Mouse (Mus musculus) CD4-positive, CD25-positive, alpha-beta regulatory T cell, adult 4 months (primary cell): ENCODE results near the gene Dennd4a. TPM values are rescaled to one million over a fixed set of nuclear protein-coding genes. Genes with fewer than 3 reads are reported as not detected.

ENCODE experiments used
- ATAC-seq: one replicate; pipeline ENCODE4 v1.8.0; 2017
- polyA plus RNA-seq, 2 experiments: library from polyadenylated mRNA; unstranded; fragments of 100-300 nt; shearing (Covaris generic); gene quantifications; one replicate each; pipeline ENCODE4 v1.2.1; 2017

Dennd4a gene
- polyA plus RNA-seq, 2 experiments from 2014 or later, result 22.1 to 25.3 TPM

DNA sequence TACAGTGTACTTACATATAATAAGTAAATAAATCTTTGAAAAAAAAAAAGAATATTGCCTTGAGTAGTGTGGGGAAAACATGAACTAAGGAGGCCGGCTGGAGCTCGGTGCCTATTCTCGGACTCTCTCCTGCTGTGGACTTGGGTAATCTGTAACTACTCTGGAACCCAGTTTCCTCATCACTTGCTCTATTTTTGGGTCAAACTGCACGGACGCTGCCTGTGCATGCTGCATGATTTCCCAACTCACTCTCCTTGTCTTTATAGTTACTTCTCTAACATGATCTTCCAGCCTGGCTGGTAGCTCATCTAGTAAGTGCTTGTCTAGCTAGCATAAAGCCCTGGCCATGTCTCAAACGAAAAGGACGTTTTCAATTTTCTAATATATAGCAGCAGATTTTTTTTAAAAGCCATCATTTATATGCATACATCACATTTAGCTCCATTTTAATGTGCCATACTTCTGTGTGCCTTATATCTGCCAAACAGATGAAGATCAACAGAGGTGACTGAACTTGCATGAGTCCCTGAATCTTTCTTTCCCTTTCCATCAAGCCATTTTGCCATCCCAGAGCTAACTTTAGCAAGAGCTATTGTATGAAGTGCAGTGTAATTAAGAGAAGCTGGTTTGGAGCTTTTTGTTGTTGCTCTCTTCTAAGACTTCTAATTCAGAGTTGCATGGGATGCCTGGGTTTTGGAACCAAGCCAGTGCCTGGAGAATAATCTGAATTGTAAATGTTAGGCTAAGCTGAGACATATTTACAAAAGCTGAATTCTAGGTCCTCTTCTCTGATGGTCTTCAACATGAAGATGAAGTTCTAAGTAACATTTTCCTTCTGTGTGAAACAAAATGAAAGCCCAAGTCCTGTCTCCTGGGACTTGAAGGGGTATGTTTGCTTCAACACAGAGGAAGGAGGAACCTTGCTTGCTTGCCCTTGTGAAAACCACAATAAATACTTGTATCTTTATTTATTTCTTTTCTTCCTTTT, 20.2 kb upstream of the Dennd4a start:
- no peak for ATAC-seq

DNA sequence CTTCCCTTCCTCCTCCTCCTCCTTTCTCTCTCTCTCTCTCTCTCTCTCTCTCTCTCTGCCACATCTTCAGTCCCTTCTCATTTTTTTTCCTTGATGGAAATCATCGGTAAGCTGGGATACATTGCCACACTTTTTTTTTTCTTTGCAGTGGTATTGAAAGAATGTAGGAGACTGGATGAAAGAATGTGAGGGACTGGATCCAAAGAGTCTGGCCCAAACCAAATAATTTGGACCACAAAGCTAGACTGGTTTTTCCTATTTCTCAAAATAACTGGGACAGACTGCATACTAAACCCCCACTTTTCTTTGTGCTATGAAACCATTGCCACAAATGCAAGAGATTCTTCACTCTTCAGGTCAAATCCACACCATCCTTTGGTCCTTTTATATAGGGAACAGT, 19.5 kb upstream of the Dennd4a start:
- no peak for ATAC-seq

DNA sequence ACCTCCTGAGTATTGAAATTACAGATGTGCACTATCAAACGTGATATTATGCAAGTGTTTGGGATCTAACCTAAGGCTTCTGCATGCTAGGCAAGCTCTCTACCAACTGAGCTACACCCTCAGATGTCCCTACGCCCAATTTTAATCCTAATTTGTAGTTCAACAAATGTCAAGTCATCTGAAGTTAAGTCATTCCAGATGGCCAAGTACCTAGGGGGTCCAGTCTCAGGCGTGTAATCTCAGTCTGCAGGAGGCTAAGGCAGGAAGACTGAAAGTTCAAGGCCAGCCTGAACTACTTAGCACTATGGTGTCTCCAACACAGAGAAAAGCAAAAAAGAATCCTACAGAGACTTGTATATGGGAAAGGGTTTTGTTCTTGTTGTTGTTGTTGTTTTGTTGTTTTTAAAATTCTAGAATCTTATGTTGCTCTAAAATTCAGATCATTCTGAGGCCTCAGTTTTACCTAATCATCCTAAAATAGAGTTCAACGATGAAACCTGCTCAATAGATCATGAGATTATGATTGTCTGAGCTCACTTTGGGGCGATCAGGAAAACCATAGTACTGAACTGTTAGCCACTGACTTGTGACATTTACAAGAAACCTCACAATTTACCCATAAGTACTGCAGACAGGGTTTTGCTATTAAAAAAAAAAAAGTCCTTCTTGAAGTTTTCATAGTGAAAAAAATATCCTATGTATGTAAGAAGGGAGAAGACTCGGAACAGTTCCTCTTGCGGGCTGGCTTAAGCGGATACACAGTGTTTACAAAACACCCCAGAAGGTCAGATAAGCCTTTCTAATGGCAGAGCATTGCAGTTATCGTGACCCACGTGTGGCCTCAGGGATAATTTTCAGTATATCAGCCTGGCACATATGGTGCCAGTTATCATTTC, 18.5 kb upstream of the Dennd4a start:
- no peak for ATAC-seq

DNA sequence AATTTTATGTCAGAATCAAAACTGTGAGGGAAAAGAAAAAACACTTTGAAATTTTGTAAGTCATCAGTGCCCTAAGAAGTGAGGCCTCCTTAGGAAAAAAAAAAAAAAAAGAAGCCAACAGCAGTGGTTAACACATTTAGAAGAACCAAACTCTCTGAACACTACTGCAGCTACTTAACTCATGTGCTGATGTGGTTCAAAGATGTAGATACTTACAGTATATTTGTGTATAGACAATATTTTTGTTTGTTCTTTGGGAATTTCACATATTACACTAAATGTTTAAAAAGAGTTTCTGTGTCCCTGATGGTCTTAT, 17.9 kb upstream of the Dennd4a start:
- ATAC-seq, result no peak

DNA sequence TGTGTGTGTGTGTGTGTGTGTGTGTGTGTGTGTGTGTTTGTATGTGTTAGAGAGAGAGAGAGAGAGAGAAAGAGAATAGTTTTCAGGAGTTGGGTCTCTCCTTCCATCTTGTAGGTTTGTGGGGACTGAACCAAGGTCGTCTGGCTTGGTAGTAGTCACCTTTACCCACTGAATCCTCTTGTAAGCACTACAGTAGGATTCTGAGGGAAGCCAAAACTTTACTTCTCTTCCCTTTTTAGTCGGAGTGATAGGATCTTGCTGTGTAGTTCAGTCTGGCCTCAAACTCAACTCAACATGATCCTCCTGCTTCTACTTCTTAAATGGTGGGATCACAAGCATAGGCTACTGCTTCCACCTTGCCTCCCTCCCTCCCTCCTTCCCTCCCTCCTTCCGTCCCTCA, 17.3 kb upstream of the Dennd4a start:
- no peak for ATAC-seq

DNA sequence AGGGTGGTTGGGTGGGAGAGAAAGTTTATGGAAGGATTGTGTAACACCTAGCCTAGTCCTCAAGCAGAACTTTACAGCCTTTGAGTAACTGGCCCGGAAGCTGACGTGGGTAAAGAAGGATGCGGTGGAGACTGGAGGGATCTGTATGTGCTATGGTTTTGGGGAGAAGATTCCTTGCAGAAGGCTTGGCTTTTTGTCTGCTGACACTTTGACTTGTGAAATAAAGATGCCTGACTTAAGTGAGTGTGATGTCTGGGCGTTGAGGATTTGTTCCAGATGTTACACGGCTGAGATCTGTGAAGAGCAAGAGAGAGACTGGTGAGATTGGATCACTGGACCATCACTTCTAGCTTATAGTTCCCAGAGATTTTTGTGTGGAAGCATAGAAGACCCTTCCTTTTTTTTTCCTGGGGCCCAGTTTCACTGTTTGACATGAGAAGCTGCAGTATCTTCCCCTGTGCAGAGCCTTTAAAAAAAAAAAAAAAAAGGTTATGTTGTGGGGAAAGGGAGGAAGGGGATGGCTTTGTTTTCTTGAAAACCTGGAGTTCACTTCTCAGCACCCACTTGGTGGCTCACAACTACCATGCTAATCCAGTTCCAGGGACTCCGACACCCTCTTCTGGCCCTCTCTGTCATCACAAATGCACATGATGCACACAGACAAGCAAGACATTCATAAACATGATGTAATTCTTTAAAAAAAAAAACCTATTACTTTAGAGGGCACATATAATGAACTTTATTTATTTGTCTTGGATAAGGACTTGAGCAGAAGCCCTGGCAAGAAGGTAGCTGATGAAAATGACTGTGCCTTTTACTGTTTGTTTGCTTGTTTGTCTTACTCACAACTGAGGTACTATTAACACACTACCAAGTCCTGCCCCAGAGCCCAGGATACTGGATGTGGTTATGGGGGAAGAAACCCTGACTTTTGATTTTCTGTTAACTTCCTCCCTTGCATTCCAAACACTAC, 16.4 kb upstream of the Dennd4a start:
- no peak for ATAC-seq

DNA sequence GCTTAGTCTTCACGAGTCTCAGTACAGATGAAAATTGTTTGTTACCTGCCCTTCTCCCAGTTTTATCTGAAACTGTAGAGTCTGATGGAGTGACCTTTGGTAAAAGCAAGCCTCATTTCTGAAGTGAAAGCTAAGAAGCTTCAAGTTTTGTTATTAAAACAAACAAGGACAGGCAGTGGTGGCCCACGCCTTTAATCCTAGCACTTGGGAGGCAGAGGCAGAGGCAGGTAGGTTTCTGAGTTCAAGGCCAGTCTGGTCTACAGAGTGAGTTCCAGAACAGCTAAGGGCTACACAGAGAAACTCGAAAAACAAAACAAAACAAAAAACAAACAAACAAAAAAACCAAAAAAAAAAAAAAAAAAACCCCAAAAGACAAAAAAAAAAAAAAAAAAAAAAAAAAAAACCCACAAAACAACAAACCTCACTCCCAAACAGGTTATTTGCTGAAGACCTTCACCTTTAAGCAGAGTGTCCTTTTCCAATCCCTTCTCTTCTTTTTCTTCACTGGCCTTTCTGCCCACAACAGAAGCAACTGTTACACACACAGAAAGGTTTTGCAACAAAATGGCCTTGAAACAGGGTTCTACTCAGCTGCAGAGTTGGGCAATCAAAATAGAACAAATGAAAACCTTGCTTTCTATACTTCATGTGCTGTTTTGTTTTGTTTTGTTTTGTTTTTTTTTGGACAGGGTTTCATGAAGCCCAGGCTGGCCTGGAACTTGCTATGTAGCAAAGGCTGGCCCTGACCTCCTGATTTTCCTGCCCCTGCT, 15.1 kb upstream of the Dennd4a start:
- ATAC-seq, result no peak

DNA sequence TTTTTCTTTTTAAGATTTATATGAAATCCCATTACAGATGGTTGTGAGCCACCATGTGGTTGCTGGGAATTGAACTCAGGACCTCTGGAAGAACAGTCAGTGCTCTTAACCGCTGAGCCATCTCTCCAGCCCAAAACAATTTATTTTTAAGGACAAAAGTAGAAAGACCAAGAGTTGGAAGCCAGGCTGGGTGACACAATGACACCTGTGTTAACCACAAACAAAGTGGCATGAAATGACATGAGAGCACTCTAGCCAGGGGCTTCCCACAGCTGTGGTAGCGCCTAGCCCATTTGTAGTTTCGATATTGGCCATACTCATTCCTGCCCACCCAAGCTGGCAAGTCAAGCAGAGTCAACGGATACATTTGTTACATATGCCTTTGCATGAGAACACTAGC, 13.7 kb upstream of the Dennd4a start:
- peak; percentile 34 for ATAC-seq

DNA sequence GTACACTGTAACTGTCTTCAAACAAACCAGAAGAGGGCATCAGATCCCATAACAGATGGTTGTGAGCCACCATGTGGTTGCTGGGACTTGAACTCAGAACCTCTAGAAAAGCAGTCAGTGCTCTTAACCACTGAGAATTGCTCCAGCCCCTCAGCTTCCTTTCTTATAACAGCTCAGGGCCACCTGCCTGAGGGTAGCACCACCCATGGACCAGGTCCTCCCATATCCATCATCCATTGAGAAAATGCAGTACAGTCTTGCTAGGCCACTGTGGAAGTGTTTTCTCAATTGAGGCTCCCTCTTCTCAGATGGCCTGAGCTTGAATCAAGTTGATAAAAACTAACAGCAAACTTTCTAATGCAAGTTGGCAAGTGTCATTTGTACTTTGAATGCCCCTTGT, 13.0 kb upstream of the Dennd4a start:
- no peak for ATAC-seq

DNA sequence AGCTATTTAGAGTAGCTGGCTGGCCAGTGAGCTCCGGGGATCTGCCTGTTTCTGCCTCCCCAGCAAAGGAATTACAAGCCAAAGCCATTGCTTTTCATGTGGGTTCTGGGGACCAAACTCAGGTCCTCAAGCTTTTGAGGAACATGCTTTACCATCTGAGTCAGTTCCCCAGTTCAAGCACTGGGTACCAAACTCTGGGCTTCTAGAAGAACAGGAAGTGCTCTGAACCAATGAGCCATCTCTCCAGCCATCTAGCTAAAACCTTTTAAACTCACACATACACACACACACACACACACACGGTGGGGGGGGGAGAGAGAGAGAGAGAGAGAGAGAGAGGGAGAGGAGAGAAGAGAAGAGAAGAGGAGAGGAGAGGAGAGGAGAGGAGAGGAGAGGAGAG, 12.3 kb upstream of the Dennd4a start:
- no peak for ATAC-seq

DNA sequence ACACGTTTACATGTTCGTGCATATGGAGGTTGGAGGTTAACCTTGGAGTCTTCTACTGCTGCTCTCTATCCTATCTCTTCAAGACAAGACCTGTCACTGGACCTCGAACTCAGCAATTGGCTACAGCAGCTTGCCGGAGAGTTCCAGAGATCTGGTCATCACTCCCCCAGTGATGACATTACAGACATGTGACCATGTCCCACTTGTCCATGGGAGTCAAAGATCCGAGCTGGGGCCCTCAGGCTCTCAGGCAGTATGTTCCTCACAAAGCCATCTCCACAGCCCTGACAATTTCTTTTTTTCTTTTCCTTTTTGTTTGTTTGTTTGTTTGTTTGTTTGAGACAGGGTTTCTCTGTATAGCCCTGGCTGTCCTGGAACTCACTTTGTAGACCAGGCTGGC, 11.6 kb upstream of the Dennd4a start:
- ATAC-seq, result no peak

DNA sequence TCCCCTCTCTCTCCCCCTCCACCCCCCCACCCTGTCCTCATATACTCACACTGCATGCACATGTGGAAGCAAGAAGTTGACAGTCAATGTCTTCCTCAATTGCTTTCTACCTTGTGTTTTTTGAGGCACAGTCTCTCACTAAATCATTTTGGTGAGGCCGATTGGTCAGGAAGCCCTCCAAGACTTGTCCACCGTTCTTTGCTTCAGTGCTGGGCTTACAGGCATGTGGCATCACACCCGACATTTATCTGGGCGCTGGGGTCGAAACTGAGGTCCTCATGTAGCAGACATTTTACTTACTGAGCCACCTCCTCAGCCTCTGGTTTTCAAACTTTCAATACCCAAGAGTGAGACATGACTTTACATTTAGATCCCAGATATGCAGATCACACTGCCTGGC, 8.6 kb upstream of the Dennd4a start:
- no peak for ATAC-seq

DNA sequence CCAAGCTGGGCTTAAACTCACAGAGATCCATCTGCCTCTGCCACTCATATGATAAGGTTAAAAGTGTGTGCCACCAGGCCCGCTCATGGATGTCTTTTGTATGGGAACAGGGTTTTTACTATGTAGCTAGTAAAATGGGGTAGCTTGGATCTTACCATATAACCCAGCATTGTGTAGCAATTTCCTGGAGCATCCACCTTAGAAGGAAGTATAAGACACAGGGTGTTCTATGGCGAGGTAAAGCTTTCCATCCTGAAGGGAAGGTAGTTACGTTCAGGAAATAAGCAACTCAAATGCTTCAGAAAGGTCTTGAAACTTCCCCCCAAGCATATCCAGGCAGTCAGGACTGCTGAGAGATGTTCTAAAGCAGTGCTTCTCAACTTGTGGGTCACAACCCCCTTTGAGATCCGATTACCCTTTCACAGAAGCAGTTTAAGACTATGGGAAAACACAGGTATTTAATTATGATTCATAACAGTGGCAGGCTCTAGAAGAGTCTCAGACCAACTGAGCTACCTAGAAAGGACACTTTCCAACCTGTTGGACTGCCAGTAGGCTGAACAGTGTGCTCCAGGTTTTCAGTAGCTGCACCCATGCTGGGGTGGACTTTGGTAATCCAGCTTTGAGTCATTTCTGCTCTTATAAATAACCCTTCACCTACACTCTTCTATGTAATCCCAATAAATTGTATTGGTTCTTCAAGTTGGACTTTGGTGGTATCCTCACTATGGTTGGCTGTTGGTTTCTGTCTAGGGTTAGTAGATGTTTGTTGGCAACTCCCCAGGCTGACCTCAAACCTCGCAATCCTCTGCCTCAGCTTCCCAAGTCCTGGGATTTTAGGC, 7.5 kb upstream of the Dennd4a start:
- ATAC-seq, result no peak

DNA sequence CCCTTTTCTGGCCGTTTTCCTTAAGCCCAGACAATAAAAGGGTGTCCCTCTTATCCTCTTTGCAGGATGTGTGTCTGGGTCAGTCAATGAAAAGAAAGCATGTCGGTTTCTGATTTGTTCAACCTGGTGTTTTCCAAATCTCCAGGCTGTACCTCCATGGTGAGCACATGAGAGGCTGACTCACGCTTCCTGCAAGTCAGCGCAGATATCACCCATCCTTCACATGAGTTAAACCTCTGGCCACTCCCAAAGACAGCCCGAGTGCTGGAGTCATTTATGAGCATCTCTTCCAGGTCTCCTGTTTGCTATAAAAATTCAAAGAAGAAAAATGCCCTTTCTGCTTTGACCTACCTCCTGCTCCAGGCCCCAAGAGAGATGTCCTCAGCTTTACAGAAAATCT, 5.3 kb upstream of the Dennd4a start:
- no peak for ATAC-seq

DNA sequence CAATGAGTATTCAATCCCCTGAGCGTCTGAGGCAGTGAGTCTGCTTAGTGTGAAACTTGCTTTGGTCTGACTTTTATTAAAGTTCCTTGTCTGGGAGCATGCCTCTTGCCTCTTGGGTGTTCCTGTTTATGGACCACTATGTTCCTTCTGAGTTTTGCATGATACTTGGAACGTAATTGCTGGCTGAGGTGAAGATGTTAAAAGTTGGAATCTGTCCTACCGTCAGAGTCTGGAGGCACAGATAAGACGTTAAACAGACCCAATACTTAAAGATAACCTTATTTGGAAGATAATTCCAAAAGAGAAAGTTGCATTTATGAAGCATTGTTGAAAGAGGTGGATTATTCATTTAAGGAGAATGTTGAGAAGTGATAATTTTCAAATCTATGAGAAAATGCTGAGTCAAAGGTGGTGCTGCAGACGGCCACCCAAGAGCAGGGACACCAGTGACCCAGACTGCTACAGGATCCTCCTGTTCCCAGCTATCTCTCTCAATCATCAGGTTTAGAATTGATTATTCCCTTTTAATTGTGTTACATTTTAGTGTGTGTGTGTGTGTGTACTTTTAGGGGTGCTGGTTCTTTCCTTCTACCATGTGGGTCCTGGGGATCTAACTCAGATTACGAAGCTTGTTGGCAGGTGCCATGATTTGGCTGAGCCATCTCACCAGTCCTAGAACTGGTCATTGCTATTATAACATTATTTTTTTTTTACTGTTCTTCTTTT, 4.6 kb upstream of the Dennd4a start:
- no peak for ATAC-seq

DNA sequence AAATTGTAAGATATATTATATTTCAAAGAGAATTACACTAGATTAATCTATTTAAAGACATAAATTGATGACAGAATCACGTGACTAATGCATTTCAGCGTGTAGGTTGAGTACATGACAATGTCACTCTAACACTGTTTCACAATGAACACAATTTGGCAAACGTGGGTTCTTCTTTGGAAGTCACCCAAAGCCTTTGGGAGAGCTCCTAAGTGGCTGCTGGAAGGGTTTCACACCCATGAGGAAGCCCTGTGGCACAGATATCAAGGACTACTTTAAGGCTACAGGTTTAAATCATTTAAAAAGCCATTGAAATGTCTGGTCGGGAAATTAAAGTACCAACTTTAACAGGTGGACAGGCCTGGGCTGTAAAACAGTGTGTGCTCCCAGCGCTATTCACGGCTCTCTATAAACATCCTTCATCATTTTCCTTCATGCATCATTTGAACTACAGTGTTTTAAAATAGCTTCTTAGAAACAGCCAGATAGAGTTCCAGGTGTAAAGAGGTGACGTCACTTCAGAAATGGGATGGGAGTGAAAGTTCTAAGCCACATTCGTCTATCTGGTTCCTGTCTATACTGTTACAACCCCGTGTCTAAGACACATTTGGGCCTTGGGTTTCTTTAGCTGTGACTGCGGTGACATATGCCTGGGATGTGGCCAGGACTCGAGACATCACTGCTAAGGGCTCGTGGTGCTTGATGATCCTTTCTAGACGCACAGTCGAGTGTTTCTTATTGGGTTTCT, 3.9 kb upstream of the Dennd4a start:
- no peak for ATAC-seq

DNA sequence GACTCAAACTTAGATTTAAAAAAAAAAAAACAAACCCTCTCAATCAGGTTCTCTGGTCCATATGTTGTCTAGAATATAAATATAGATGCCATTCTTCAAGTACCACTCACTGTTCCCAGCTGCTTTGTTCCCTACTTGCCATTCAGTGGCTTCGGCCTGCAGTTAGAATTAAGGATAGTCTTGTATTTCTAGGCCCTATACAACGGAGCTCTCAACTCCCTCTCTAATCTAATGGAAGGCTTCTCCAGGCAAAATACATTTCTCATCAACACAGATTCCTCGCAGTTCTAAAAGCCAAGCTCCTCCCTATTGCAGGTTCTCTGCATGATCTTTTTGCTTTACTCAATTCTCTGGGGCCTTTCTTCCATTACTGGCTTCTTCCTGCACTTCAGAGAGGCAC, 1.3 kb upstream of the Dennd4a start:
- ATAC-seq, result no peak

DNA sequence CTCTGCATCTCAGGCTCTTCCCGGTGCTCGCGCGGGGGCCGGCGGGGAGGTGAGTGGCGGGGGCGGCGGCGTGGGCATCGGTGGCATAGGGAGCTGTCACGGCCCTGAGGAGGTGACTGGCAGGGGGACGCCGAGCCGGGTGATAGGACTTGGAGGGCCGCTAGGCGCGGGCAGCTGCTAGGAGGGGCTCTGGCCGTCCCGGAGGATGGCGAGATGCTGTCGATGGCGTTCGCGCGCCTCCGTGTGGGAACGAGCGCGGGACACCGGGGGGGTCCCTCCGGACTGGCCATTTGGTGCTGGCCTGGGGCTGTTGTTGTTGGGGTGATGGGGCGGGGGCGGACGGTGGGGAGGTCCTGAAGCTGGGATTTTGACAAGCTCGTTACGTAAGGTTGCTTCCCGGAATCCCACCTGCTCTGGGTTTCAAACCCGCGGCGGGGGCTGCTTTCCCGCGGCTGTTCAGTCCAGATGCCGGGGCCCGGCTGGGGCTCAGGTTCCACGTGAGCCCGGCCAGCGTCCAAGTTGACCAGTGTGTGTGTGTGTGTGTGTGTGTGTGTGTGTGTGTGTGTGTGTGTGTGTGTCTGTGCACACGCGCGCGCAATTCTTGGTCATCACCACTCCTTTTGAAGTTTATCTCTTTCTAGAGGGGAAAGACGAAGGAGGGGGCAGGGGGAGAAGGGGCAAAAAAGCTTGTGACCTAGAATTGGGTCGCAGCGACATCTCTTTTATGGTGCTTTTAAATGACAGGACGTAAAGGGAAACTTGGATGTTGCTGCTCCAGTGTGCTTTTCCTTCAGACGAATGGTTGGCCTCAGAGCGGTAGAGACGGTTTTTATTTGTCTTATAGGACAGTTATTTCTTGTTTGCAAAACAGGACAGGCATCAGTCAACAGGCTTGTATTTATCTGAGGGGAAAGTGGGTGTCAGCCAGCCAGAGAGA, 666 bp downstream of the Dennd4a start:
- peak; percentile 5 for ATAC-seq
